Mouse (Mus musculus): ENCODE data around the gene Ces3a. TPM values are rescaled to one million over a fixed set of nuclear protein-coding genes. Genes with fewer than 3 reads are reported as not detected.
"Not testable (repeated sequence)": the region's sequence is repeated elsewhere in the genome, so short reads cannot be mapped to it uniquely, and the experiment has no call there.

Ces3a gene
- total and polyA plus RNA-seq, 2 experiments from 2014 or later, result not detected

GRCm38 (mm10) chr8:105023087-105023486, 25.3 kb upstream of the Ces3a start:
- Histone ChIP-seq H3K4me3 (ENCODE audit: low read length) (no peak overlapping the region), H3K27me3 (ENCODE audit: insufficient read depth, low read length) (no peaks in the 10 kb centered on the region), H3K9me3 (ENCODE audit: low read length) (no peaks in the 10 kb centered on the region), H3K36me3 (ENCODE audit: insufficient read depth, low read length) (no peaks in the 10 kb centered on the region), H3K4me2 (ENCODE audit: low read depth, low read length) (no peak overlapping the region), H3K9ac (replicated peaks; ENCODE audit: low read length) (no peak overlapping the region), H3K27ac (no peak overlapping the region), H3K4me1 (ENCODE audit: insufficient read depth, low read length) (no peaks in the 10 kb centered on the region)
- 50% methylated on average over 1 of the region's 1 CpGs for WGBS
- ATAC-seq (no peak), DNase-seq (ENCODE audit: low spot score) (peak; percentile 22)
- TF ChIP-seq CTCF (IDR thresholded peaks at IDR 0.05; ENCODE audit: low read depth), result no peak

DNA sequence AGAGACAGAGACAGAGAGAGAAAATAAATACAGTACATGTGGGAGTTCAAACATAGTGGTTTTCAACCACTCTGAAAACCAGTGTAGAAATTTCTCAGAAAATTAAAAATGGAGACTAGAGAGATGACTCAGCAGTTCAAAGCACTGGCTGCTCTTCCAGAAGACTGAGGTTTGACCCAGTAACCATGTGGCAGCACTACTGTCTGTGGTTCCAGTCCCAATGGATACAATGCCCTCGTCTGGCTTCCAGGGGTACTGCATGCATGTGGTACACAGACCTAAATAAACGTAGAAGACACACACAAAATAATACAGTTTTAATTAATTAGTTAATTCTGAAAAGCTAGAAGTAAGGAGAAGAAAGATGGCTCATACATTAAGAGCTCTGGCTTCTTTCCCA, 23.4 kb upstream of the Ces3a start:
- DNase-seq (ENCODE audit: low spot score), result no peak
- H3K9ac ChIP-seq (replicated peaks; ENCODE audit: low read length), result no peak overlapping the region
- no peak overlapping the region for H3K4me3 ChIP-seq (ENCODE audit: low read length)
- no peak overlapping the region for H3K4me2 ChIP-seq (ENCODE audit: low read depth, low read length)
- no peaks in the 10 kb centered on the region for H3K9me3 ChIP-seq (ENCODE audit: low read length)
- no peak overlapping the region for H3K27ac ChIP-seq
- H3K36me3 ChIP-seq (ENCODE audit: insufficient read depth, low read length), result no peaks in the 10 kb centered on the region
- TF ChIP-seq CTCF (IDR thresholded peaks at IDR 0.05; ENCODE audit: low read depth), result peak; percentile 39
- no peaks in the 10 kb centered on the region for H3K27me3 ChIP-seq (ENCODE audit: insufficient read depth, low read length)
- WGBS, result 62% methylated on average over 2 of the region's 2 CpGs
- H3K4me1 ChIP-seq (ENCODE audit: insufficient read depth, low read length), result no peaks in the 10 kb centered on the region
- ATAC-seq, result no peak

DNA sequence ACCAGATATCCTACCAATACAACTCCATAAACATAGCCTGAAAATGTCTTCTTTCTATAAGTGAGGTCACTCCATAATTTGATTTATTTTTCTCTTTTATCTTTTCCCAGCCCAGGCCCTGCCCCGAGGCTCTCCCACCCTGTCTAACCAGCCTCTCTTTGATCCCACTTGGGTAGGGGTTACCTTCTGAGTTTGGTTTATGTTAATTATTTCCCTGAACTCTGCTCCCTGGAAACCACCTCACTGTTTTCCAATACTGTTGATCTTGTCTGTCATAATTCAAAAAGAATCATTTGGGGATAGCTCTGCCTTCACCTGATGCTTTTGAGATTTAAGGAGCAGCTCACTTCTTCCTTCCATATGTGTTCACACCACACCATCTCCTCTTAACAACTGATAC, 4.9 kb upstream of the Ces3a start:
- Histone ChIP-seq H3K36me3 (ENCODE audit: insufficient read depth, low read length) (no peaks in the 10 kb centered on the region), H3K4me2 (ENCODE audit: low read depth, low read length) (no peak overlapping the region), H3K27ac (no peak overlapping the region), H3K9me3 (ENCODE audit: low read length) (no peaks in the 10 kb centered on the region), H3K27me3 (ENCODE audit: insufficient read depth, low read length) (no peaks in the 10 kb centered on the region), H3K9ac (replicated peaks; ENCODE audit: low read length) (no peak overlapping the region), H3K4me1 (ENCODE audit: insufficient read depth, low read length) (no peaks in the 10 kb centered on the region), H3K4me3 (ENCODE audit: low read length) (no peak overlapping the region)
- ATAC-seq, result no peak
- 71% methylated on average over 1 of the region's 1 CpGs for WGBS
- no peak for TF ChIP-seq CTCF (IDR thresholded peaks at IDR 0.05; ENCODE audit: low read depth)
- no peak for DNase-seq (ENCODE audit: low spot score)

- H3K4me3 ChIP-seq (ENCODE audit: low read length), result no peak overlapping the region
- no peak for TF ChIP-seq CTCF (IDR thresholded peaks at IDR 0.05; ENCODE audit: low read depth)
- H3K4me1 ChIP-seq (ENCODE audit: insufficient read depth, low read length), result no peaks in the 10 kb centered on the region
- 93% methylated on average over 3 of the region's 3 CpGs for WGBS
- H3K9ac ChIP-seq (replicated peaks; ENCODE audit: low read length), result no peak overlapping the region
- H3K27me3 ChIP-seq (ENCODE audit: insufficient read depth, low read length), result no peaks in the 10 kb centered on the region
- ATAC-seq (no peak), DNase-seq (ENCODE audit: low spot score) (no peak)
- H3K36me3 ChIP-seq (ENCODE audit: insufficient read depth, low read length), result no peaks in the 10 kb centered on the region
- H3K9me3 ChIP-seq (ENCODE audit: low read length), result no peaks in the 10 kb centered on the region
- no peak overlapping the region for H3K27ac ChIP-seq
- H3K4me2 ChIP-seq (ENCODE audit: low read depth, low read length), result no peak overlapping the region
Measured at GRCm38 (mm10) chr8:105045824-105046401, 2.5 kb upstream of the Ces3a start.

- no peaks in the 10 kb centered on the region for H3K4me1 ChIP-seq (ENCODE audit: insufficient read depth, low read length)
- ATAC-seq (no peak), DNase-seq (ENCODE audit: low spot score) (no peak)
- no peaks in the 10 kb centered on the region for H3K27me3 ChIP-seq (ENCODE audit: insufficient read depth, low read length)
- H3K4me2 ChIP-seq (ENCODE audit: low read depth, low read length), result no peak overlapping the region
- no peaks in the 10 kb centered on the region for H3K9me3 ChIP-seq (ENCODE audit: low read length)
- no peaks in the 10 kb centered on the region for H3K36me3 ChIP-seq (ENCODE audit: insufficient read depth, low read length)
- no peak overlapping the region for H3K9ac ChIP-seq (replicated peaks; ENCODE audit: low read length)
- no peak for TF ChIP-seq CTCF (IDR thresholded peaks at IDR 0.05; ENCODE audit: low read depth)
- H3K4me3 ChIP-seq (ENCODE audit: low read length), result no peak overlapping the region
- WGBS, result 93% methylated on average over 4 of the region's 4 CpGs
- no peak overlapping the region for H3K27ac ChIP-seq
Measured at GRCm38 (mm10) chr8:105056211-105056610, 7.8 kb downstream of the Ces3a start.

DNA sequence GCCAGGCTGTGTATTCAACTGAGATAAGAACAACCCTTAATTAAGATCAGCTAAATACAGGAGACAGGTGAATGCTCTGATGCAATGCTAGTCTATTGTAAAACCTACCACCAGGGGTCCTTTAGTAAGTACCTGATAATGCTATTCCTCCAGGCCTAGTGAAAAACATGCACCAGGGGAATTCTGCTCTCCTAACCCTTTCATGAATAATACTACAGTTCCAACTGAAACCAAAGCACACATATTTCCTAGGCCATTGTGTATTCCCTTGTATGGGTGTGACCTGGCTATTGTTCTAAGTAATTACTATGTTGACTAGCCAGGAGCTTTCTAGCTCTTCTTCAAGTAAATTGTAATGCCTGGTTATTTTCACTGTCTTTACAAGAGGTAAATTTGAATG, 11.7 kb downstream of the Ces3a start:
- no peak overlapping the region for H3K27ac ChIP-seq
- H3K36me3 ChIP-seq (ENCODE audit: insufficient read depth, low read length), result no peaks in the 10 kb centered on the region
- no peak overlapping the region for H3K4me2 ChIP-seq (ENCODE audit: low read depth, low read length)
- no peak for TF ChIP-seq CTCF (IDR thresholded peaks at IDR 0.05; ENCODE audit: low read depth)
- DNase-seq (ENCODE audit: low spot score), result no peak
- ATAC-seq, result no peak
- H3K4me3 ChIP-seq (ENCODE audit: low read length), result no peak overlapping the region
- no peaks in the 10 kb centered on the region for H3K4me1 ChIP-seq (ENCODE audit: insufficient read depth, low read length)
- no peaks in the 10 kb centered on the region for H3K27me3 ChIP-seq (ENCODE audit: insufficient read depth, low read length)
- no peaks in the 10 kb centered on the region for H3K9me3 ChIP-seq (ENCODE audit: low read length)
- no peak overlapping the region for H3K9ac ChIP-seq (replicated peaks; ENCODE audit: low read length)

GRCm38 (mm10) chr8:105066761-105067160, 18.4 kb downstream of the Ces3a start:
- H3K27ac ChIP-seq, result no peak overlapping the region
- WGBS, result 0% methylated on average over 1 of the region's 1 CpGs
- ATAC-seq (no peak), DNase-seq (ENCODE audit: low spot score) (peak; percentile 44)
- TF ChIP-seq CTCF (IDR thresholded peaks at IDR 0.05; ENCODE audit: low read depth), result peak; percentile 66
- no peak overlapping the region for H3K4me3 ChIP-seq (ENCODE audit: low read length)
- no peaks in the 10 kb centered on the region for H3K36me3 ChIP-seq (ENCODE audit: insufficient read depth, low read length)
- no peak overlapping the region for H3K4me2 ChIP-seq (ENCODE audit: low read depth, low read length)
- H3K4me1 ChIP-seq (ENCODE audit: insufficient read depth, low read length), result no peaks in the 10 kb centered on the region
- H3K9me3 ChIP-seq (ENCODE audit: low read length), result no peaks in the 10 kb centered on the region
- H3K27me3 ChIP-seq (ENCODE audit: insufficient read depth, low read length), result no peaks in the 10 kb centered on the region
- no peak overlapping the region for H3K9ac ChIP-seq (replicated peaks; ENCODE audit: low read length)

DNA sequence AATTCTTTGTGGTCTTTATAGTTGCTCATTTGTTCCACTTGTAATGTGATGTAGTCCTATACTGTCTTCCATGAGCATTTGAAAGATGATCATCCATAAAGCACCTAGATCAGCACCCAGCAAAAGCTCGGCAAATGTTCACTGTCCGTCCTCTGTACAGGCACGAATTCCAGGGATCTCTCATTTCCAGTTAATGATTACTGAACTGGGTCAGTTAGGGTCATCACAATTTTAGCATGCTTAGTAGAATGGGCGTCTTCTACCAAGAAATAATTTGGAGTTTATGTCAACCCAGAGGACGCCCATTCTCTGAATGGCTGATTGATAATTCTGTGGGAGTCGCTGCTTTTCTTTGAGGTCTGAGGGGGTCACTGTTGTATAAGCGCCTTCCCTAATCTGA, 19.5 kb downstream of the Ces3a start:
- not testable (repeated sequence) for H3K4me1 ChIP-seq (ENCODE audit: insufficient read depth, low read length); DNase-seq (ENCODE audit: low spot score); H3K9me3 ChIP-seq (ENCODE audit: low read length); H3K4me2 ChIP-seq (ENCODE audit: low read depth, low read length); H3K36me3 ChIP-seq (ENCODE audit: insufficient read depth, low read length); H3K4me3 ChIP-seq (ENCODE audit: low read length); H3K9ac ChIP-seq (replicated peaks; ENCODE audit: low read length); H3K27ac ChIP-seq; H3K27me3 ChIP-seq (ENCODE audit: insufficient read depth, low read length); ATAC-seq
- 72% methylated on average over 7 of the region's 7 CpGs for WGBS
